Mouse (Mus musculus): ENCODE data around the gene Notch3.

DNA sequence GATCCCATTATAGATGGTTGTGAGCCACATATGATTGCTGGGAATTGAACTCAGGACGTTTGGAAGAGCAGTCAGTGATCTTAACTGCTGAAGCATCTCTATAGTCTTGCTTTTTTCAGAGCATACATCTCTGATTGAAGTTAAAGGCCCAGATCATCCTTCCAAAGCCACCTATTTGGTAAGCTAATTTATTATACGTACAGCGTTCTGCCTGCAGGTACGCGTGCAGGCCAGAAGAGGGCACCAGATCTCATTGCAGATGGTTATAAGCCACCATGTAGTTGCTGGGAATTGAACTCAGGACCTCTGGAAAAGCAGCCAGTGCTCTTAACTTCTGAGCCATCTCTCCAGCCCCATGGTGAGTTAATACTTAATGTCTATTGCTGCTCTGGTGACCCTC, 73.8 kb downstream of the Notch3 start:
- TF ChIP-seq CTCF (conservative IDR thresholded peaks at IDR 0.05; ENCODE audit: low read length), result no peak
- TF ChIP-seq POU5F1 (IDR thresholded peaks at IDR 0.05; ENCODE audit: borderline replicate concordance, low read length), result no peak
- no peak for TF ChIP-seq NANOG (IDR thresholded peaks at IDR 0.05; ENCODE audit: borderline replicate concordance, low read length)
